Mouse (Mus musculus): ENCODE data around the gene Ptprs. TPM values are rescaled to one million over a fixed set of nuclear protein-coding genes. Genes with fewer than 3 reads are reported as not detected.

Gene Ptprs
- polyA plus RNA-seq, 1 experiment, result 208 TPM

DNA sequence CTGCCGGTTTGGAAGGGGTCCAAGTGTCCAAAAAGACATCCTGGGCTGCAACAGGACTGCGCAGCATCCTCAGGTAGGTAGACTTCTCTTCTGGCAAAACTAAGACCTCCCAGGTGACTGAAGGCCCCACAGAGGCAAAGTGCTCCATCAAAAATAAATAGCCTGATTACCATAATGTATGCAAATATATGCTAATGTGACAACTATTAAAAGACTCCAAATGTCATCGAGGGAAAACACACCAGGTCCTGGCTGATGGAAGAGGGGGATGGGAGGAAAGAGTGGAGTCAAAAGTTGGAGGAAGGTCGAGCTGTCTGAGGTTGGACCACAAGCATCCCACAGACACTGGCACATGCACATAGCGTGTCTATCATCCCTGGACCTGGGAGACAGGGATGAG lies 22.9 kb upstream of the Ptprs start:
- Histone ChIP-seq H3K27ac (ENCODE audit: insufficient read depth, low read length) (no peak overlapping the region), H3K4me3 (ENCODE audit: insufficient read depth, low read length) (no peak overlapping the region), H3K4me1 (ENCODE audit: control insufficient read depth, insufficient read depth, low read length) (no peaks in the 10 kb centered on the region)
- TF ChIP-seq CTCF (IDR thresholded peaks at IDR 0.05; ENCODE audit: borderline replicate concordance, insufficient read depth, low read length) (no peak), POLR2A (IDR thresholded peaks at IDR 0.05; ENCODE audit: low read depth, low read length) (no peak)

DNA sequence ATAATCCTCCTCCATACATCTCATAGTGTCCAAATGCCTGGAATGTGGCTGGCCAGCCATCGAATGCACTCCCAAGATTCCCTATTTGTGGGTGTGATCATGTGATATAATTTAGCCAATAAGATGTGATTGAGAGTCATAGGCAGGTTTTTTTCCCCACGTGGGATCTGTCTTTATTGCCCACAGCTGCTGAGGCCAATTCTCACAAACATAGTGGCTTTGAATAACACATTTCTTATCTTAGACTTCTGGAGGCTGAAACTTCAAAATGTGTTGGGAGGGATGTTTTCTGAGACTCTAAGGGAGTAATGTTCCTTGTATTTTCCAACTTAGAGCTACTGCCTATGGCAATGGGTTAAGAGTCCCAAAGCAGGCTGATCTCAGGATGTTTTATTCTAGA lies 18.2 kb upstream of the Ptprs start:
- Histone ChIP-seq H3K4me1 (ENCODE audit: control insufficient read depth, insufficient read depth, low read length) (no peaks in the 10 kb centered on the region), H3K4me3 (ENCODE audit: insufficient read depth, low read length) (no peak overlapping the region), H3K27ac (ENCODE audit: insufficient read depth, low read length) (no peak overlapping the region)
- TF ChIP-seq POLR2A (IDR thresholded peaks at IDR 0.05; ENCODE audit: low read depth, low read length) (no peak), CTCF (IDR thresholded peaks at IDR 0.05; ENCODE audit: borderline replicate concordance, insufficient read depth, low read length) (no peak)

DNA sequence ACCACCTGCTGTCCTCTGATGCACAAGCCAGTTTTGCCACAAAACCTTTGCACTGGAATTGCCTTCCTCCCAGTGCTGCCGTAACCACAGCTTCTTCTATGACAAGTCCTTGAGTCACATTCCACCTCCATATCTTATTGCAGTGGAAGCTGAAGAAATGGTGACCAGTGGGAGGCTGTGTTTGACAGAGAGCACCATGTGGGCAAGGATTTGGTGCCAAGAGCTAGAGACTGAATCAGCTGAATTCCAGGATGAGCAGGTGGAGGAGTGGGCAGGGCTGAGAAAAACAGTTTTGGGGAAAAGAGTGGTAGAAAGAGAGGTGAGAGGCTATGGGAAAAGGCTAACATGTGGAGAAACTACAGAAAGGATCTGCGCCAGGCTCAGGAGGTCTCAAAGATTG lies 17.6 kb upstream of the Ptprs start:
- Histone ChIP-seq H3K4me1 (ENCODE audit: control insufficient read depth, insufficient read depth, low read length) (no peaks in the 10 kb centered on the region), H3K27ac (ENCODE audit: insufficient read depth, low read length) (no peak overlapping the region), H3K4me3 (ENCODE audit: insufficient read depth, low read length) (no peak overlapping the region)
- no peak for TF ChIP-seq POLR2A (IDR thresholded peaks at IDR 0.05; ENCODE audit: low read depth, low read length)
- TF ChIP-seq CTCF (IDR thresholded peaks at IDR 0.05; ENCODE audit: borderline replicate concordance, insufficient read depth, low read length), result no peak

DNA sequence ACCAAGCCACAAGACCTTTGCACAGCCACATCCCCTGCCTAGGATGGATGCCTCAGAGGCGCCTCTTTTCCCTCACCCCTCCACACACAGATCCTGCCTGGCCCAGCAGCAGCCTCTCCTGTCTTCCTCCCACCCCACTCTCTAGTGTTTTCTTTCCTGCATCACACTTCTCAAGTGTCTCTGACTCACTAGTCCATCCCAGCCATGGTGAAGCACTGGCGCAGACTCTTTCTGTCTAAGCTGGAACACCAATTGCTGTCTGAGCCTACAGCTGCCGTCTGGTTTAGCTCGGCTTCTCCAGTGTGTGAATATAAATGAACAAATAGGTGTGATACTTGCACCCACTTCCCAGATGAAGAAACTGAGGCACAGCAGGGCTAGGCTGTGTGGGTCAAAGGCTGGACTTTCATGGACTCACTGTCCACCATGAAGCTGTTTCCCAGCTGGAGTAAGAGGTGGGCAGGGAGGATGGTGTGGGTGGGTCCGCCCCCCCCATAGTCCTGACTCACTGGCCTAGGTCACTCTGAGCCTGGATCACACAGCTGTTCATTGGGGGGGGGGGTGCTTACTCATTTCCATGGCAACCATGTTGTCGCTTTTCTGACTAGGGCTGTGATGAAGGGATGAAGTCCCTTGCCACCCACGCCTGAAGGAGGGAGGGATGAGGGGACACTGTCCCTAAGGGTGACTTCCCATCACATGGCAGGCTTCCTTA lies 14.3 kb upstream of the Ptprs start:
- Histone ChIP-seq H3K27ac (ENCODE audit: insufficient read depth, low read length) (no peak overlapping the region), H3K4me1 (ENCODE audit: control insufficient read depth, insufficient read depth, low read length) (no peaks in the 10 kb centered on the region), H3K4me3 (ENCODE audit: insufficient read depth, low read length) (no peak overlapping the region)
- TF ChIP-seq CTCF (IDR thresholded peaks at IDR 0.05; ENCODE audit: borderline replicate concordance, insufficient read depth, low read length) (no peak), POLR2A (IDR thresholded peaks at IDR 0.05; ENCODE audit: low read depth, low read length) (no peak)

DNA sequence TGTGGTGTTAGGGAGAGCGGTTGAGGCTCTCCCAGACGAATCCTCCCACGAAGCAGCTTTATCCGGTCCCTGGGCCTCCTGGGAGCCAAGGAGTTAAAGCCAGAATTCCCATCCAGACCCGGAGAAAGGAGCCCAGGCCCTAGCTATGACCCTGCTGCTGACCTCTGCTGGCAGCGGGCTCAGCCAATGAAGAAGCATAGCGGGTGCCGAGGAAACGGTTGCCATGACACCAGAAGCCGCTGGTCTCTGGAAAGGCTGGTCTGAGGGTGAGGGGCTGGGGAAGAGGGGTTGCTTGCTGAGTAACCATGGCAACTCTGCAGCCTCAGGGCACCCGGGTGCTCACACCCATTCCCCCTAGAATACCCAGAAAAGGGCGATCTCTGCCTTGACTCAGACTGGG lies 11.7 kb upstream of the Ptprs start:
- Histone ChIP-seq H3K27ac (ENCODE audit: insufficient read depth, low read length) (no peak overlapping the region), H3K4me3 (ENCODE audit: insufficient read depth, low read length) (no peak overlapping the region), H3K4me1 (ENCODE audit: control insufficient read depth, insufficient read depth, low read length) (no peaks in the 10 kb centered on the region)
- TF ChIP-seq POLR2A (IDR thresholded peaks at IDR 0.05; ENCODE audit: low read depth, low read length) (no peak), CTCF (IDR thresholded peaks at IDR 0.05; ENCODE audit: borderline replicate concordance, insufficient read depth, low read length) (no peak)

DNA sequence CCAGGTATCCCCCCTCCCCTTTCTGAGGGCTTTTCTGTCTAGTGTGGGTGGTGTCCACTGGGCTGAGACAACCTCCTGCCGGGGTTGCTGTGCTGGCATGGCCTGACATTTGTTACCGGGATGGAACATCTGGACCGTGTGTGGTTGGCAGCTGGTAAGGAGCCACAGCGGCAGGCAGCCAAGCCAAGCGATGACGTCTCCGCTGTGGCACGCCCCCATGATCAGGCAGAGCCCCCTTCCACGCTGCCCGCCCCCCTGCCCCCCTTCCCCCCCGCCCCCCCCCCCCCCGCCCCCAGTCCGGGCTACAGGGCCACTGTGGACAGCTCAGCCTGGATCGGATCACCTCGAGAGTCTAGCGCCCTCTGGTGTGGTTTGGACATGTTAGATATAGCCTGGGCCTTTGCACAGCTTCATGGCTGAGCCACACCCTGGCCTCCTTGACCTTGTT lies 11.2 kb upstream of the Ptprs start:
- TF ChIP-seq CTCF (IDR thresholded peaks at IDR 0.05; ENCODE audit: borderline replicate concordance, insufficient read depth, low read length), result 0 out of 2 replicates have a peak, but pooled peaks have one; percentile 40
- no peak for TF ChIP-seq POLR2A (IDR thresholded peaks at IDR 0.05; ENCODE audit: low read depth, low read length)
- H3K4me1 ChIP-seq (ENCODE audit: control insufficient read depth, insufficient read depth, low read length), result no peaks in the 10 kb centered on the region
- H3K27ac ChIP-seq (ENCODE audit: insufficient read depth, low read length), result no peak overlapping the region
- H3K4me3 ChIP-seq (ENCODE audit: insufficient read depth, low read length), result no peak overlapping the region

DNA sequence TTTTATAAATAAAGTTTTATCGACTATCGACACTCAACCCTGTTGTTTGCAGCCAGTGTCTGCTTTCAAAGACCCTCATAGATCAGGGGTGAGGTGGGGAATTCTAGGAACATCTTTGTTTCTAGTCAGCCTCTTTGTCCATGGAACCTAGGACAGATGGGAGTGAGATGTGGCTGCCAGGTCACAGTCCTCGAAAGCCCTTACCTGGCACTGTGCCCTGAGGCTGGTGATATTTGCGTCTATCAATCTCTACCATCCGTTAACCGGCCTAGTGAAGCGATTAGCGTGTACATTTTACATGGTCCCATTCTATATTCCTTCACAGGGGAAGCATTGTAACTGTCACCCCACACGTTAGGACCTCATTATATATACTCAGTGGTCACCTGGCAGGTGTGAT lies 9.6 kb upstream of the Ptprs start:
- TF ChIP-seq POLR2A (IDR thresholded peaks at IDR 0.05; ENCODE audit: low read depth, low read length), result no peak
- TF ChIP-seq CTCF (IDR thresholded peaks at IDR 0.05; ENCODE audit: borderline replicate concordance, insufficient read depth, low read length), result no peak
- no peaks in the 10 kb centered on the region for H3K4me1 ChIP-seq (ENCODE audit: control insufficient read depth, insufficient read depth, low read length)
- H3K4me3 ChIP-seq (ENCODE audit: insufficient read depth, low read length), result no peak overlapping the region
- no peak overlapping the region for H3K27ac ChIP-seq (ENCODE audit: insufficient read depth, low read length)

DNA sequence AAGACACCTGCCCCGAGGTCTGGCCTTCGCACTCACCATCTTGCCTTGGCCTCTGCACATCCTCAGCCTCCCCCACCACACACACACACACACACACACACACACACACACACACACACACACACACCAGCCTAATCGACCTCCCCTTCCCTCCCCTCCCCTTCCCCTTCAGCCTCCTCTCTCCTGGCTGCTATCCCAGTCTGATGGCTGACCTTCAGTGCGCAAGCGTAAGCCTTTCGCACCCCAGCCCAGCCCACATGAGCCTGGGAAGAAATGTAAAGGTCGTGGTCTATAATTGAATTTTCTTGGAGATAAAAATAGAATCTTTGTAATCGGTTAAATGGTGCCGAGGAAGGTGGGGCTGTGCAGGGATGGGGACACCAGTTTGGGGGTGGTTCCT lies 8.8 kb upstream of the Ptprs start:
- H3K27ac ChIP-seq (ENCODE audit: insufficient read depth, low read length), result no peak overlapping the region
- H3K4me1 ChIP-seq (ENCODE audit: control insufficient read depth, insufficient read depth, low read length), result no peaks in the 10 kb centered on the region
- no peak overlapping the region for H3K4me3 ChIP-seq (ENCODE audit: insufficient read depth, low read length)
- TF ChIP-seq CTCF (IDR thresholded peaks at IDR 0.05; ENCODE audit: borderline replicate concordance, insufficient read depth, low read length) (no peak), POLR2A (IDR thresholded peaks at IDR 0.05; ENCODE audit: low read depth, low read length) (no peak)

DNA sequence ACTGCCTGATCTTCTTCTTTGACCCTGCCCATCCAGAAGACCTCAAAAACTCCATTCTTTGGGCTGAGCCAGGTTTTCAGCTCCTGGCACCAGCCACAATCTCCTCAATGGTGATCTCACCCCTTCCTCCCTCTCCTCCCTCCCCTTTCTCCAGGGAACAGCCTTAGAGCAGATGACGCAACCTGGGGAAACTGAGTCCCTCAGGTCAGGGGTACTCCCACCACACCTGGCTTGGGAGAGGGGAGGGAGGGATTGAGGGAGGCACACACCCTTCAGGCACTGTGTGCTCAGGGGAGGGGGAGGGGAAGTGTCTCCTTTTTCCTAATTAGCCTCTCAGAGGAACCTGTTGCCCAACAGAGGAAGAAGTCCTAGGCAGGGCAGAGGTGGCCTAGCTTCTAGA lies 6.4 kb upstream of the Ptprs start:
- H3K4me1 ChIP-seq (ENCODE audit: control insufficient read depth, insufficient read depth, low read length), result 0 out of 2 replicates have a peak, but pooled peaks cover 2% of the 10 kb centered on the region
- H3K27ac ChIP-seq (ENCODE audit: insufficient read depth, low read length), result no peak overlapping the region
- no peak for TF ChIP-seq POLR2A (IDR thresholded peaks at IDR 0.05; ENCODE audit: low read depth, low read length)
- no peak for TF ChIP-seq CTCF (IDR thresholded peaks at IDR 0.05; ENCODE audit: borderline replicate concordance, insufficient read depth, low read length)
- no peak overlapping the region for H3K4me3 ChIP-seq (ENCODE audit: insufficient read depth, low read length)

DNA sequence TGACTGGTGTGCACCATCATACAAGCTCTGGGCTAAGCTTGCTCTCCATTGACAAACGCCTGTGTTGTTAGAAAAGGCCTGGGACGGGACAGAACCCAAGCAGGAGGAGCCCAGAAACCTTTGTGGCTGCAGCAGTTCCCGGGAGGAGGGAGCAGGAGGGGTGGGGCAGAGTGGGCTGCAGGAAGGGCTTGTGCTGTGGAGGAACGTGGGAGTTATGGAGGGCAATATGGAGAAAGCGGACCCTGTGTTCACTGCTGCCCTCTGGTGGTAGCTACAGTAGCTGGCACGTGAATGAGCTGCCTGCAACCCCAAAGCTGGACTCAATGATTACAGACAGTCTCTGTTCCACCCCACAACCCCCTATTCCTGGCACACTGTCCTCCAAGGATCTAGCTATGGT lies 3.1 kb upstream of the Ptprs start:
- Histone ChIP-seq H3K4me1 (ENCODE audit: control insufficient read depth, insufficient read depth, low read length) (0 out of 2 replicates have a peak, but pooled peaks cover 2% of the 10 kb centered on the region), H3K4me3 (ENCODE audit: insufficient read depth, low read length) (no peak overlapping the region), H3K27ac (ENCODE audit: insufficient read depth, low read length) (no peak overlapping the region)
- TF ChIP-seq CTCF (IDR thresholded peaks at IDR 0.05; ENCODE audit: borderline replicate concordance, insufficient read depth, low read length) (peak; percentile 95), POLR2A (IDR thresholded peaks at IDR 0.05; ENCODE audit: low read depth, low read length) (no peak)
